Mouse (Mus musculus) B cell, adult 2 months (primary cell): ENCODE results near the gene Scgb2b18.
"Not testable (repeated sequence)": the region's sequence is repeated elsewhere in the genome, so short reads cannot be mapped to it uniquely, and the experiment has no call there.

Source experiments
- DNase-seq, 2 experiments: peaks; one replicate each; pipeline ENCODE4 v3.0.0; 2022

Gene Scgb2b18

GRCm38 (mm10) chr7:33173764-33174163 lies at the start of gene Scgb2b18:
TSS of gene Scgb2b18 (minus strand) at chr7:33173864.
- DNase-seq: not testable (repeated sequence)

- not testable (repeated sequence) for DNase-seq
These were observed 11.6 kb upstream of the Scgb2b18 start, which contains the start of gene Scgb1b18 for GRCm38 (mm10) chr7:33185268-33185667. TSS of gene Scgb1b18 (plus strand) at chr7:33185568.
